Mouse (Mus musculus) thymus, adult 2 months (tissue): ENCODE results near the gene Tmem126b. TPM values are rescaled to one million over a fixed set of nuclear protein-coding genes. Genes with fewer than 3 reads are reported as not detected.
A peak's percentile ranks its signal among the peaks of the same experiment; 100 is the strongest.

ENCODE experiments used
- DNase-seq: peaks from one replicate; pipeline ENCODE4 v3.0.0; 2021
- H3K27ac ChIP-seq: fragments of 200-500 bp; 2 replicates; pipeline ENCODE4 v1.5.1; 2012; ENCODE audit warnings: low read length, control low read depth; ENCODE audit not compliant: control insufficient read depth, insufficient read depth
- H3K27me3 ChIP-seq: fragments of 200-500 bp; 2 replicates; pipeline ENCODE4 v1.6.1; 2012; ENCODE audit warnings: mild to moderate bottlenecking, low read length, moderate library complexity, mixed read lengths; ENCODE audit not compliant: control insufficient read depth, insufficient read depth
- H3K36me3 ChIP-seq: fragments of 200-500 bp; 2 replicates; pipeline ENCODE4 v1.6.1; 2012; ENCODE audit warnings: mild to moderate bottlenecking, low read length, moderate library complexity; ENCODE audit not compliant: control insufficient read depth, insufficient read depth
- H3K4me1 ChIP-seq: fragments of 200-500 bp; replicated peaks from 2 replicates; pipeline ENCODE4 v1.6.1; 2012; ENCODE audit warnings: low read length; ENCODE audit not compliant: control insufficient read depth, insufficient read depth
- H3K4me3 ChIP-seq: fragments of 200-500 bp; 2 replicates; pipeline ENCODE4 v1.5.1; 2012; ENCODE audit warnings: mild to moderate bottlenecking, low read length, control low read depth, moderate library complexity; ENCODE audit not compliant: control insufficient read depth, insufficient read depth
- CTCF ChIP-seq: fragments of 200-500 bp; IDR thresholded peaks from 2 replicates; pipeline ENCODE4 v1.5.1; 2012; ENCODE audit warnings: mild to moderate bottlenecking, control low read depth, low read length, moderate library complexity, borderline replicate concordance; ENCODE audit not compliant: control insufficient read depth, poor library complexity, insufficient read depth; ENCODE audit errors: extremely low read depth
- POLR2A ChIP-seq: fragments of 200-500 bp; IDR thresholded peaks from 2 replicates; pipeline ENCODE4 v1.6.1; 2012; ENCODE audit warnings: mild to moderate bottlenecking, low read length, control low read depth, moderate library complexity; ENCODE audit not compliant: control insufficient read depth, poor library complexity, insufficient read depth; ENCODE audit errors: extremely low read depth
- WGBS: fragments of 180-500 bp; shearing (Covaris S2); methylation state at CpG from one replicate; pipeline ENCODE4 v1.1.7; 2018; 5-methylcytosine and 5-hydroxymethylcytosine counted together
- polyA plus RNA-seq: library from polyadenylated mRNA; depleted of rRNA; stranded (reverse); fragments of >200 nt; gene quantifications from 2 replicates; pipeline ENCODE4 v1.2.3, GENCODE M21; 2012

Tmem126b gene
- polyA plus RNA-seq, 1 experiment, result 6.3 TPM

DNA sequence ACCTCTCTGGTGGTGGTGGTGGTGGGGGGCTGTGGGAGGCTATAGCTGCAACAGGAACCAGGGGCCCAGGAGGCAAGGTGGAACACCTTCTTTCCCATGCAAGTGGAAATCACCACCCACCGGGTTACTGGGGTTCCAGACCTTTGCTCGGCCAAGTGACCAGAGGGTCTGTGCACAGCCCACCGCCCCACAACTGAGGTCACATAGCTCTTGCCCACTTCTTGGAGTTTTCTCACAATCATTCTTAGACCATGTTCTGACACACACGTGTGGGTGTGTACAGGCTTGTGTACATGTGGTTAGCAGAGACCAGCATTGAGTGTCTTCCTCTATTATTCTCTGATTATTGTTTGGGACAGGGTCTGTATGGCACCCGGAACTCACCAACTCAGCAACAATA lies 14.4 kb downstream of the Tmem126b start:
- 97% methylated on average over 5 of the region's 5 CpGs for WGBS
- Histone ChIP-seq H3K27me3 (no peaks in the 10 kb centered on the region), H3K27ac (no peak overlapping the region), H3K4me3 (no peak overlapping the region), H3K4me1 (0 out of 2 replicates have a peak, but pooled peaks cover 4% of the 10 kb centered on the region), H3K36me3 (no peaks in the 10 kb centered on the region)
- no peak for DNase-seq
- TF ChIP-seq POLR2A (no peak), CTCF (no peak)

DNA sequence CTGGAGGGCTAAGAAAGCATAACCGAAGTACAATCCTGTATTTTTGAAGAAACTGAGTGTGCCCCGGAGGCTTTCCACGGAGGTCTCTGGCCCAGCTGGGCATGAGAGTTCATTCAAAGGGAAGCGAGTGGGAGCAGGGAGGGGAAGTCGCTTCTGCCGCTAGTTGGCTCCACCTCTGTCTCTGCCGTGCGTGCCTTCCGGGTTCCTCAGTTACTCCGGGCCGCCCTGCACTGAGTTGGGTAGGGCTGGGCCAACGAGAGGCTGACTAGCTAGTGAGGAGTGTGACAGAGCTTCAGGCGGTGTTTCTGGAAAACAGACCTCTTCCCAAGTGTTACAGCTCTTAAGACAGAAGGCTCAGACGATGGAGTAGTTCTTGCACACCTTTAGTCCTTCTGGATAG lies 14.9 kb downstream of the Tmem126b start:
- H3K27ac ChIP-seq, result no peak overlapping the region
- H3K27me3 ChIP-seq, result no peaks in the 10 kb centered on the region
- no peak overlapping the region for H3K4me3 ChIP-seq
- H3K4me1 ChIP-seq, result peaks cover 4% of the 10 kb centered on the region; the same call in 1 of the 2 replicates
- TF ChIP-seq CTCF (peak; percentile 47; the same call in 1 of the 2 replicates), POLR2A (no peak)
- 32% methylated on average over 14 of the region's 14 CpGs for WGBS
- H3K36me3 ChIP-seq, result no peaks in the 10 kb centered on the region
- DNase-seq, result peak; percentile 63

DNA sequence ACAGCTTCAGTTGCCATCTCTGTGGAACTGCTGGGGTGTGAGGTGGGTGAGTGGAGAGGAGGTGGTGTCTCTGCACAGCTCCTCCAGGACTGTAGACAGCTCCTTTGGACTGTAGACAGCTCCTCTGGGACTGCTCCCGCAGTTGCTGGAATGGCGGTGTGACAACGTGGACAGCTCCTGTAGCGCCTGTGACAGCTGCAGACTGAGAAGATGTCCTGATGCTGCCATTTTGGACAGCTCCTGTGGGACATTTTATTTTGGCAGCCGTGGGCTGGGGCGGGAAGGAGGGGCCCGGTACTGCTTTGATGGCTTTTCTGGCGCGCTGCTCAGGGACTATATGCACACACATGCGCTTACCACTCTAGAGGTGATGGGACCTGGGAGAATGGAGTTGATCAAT lies 15.5 kb downstream of the Tmem126b start:
- H3K4me3 ChIP-seq, result no peak overlapping the region
- 81% methylated on average over 10 of the region's 10 CpGs for WGBS
- no peak for DNase-seq
- H3K27ac ChIP-seq, result no peak overlapping the region
- TF ChIP-seq CTCF, result no peak
- TF ChIP-seq POLR2A, result no peak
- H3K27me3 ChIP-seq, result no peaks in the 10 kb centered on the region
- H3K4me1 ChIP-seq, result peaks cover 4% of the 10 kb centered on the region; the same call in 1 of the 2 replicates
- no peaks in the 10 kb centered on the region for H3K36me3 ChIP-seq

GRCm38 (mm10) chr7:90457517-90457916 lies 18.3 kb downstream of the Tmem126b start:
- DNase-seq, result no peak

GRCm38 (mm10) chr7:90456845-90457468 lies 18.8 kb downstream of the Tmem126b start, which contains the start of gene Tmem126a:
Gene Tmem126a (minus strand): TSS chr7:90457229.
- H3K36me3 ChIP-seq, result peaks cover 5% of the 10 kb centered on the region; the same call in 1 of the 2 replicates
- H3K27ac ChIP-seq, result no peak within 1 kb of the TSS
- H3K4me3 ChIP-seq, result peak within 1 kb of the TSS; percentile 77
- WGBS, result under 1% methylated on average over 41 of the region's 41 CpGs
- DNase-seq, result peak; percentile 65
- H3K4me1 ChIP-seq, result peaks cover 4% of the 10 kb centered on the region; the same call in 1 of the 2 replicates
- no peaks in the 10 kb centered on the region for H3K27me3 ChIP-seq
- TF ChIP-seq POLR2A (peak; percentile 65; the same call in 1 of the 2 replicates), CTCF (peak; percentile 65; the same call in 1 of the 2 replicates)

More at GRCm38 (mm10) chr7:90457517-90457916, 18.3 kb downstream of the Tmem126b start:
- Histone ChIP-seq H3K4me3 (peak overlapping the region; percentile 77), H3K27ac (no peak overlapping the region), H3K27me3 (no peaks in the 10 kb centered on the region), H3K4me1 (peaks cover 4% of the 10 kb centered on the region; the same call in 1 of the 2 replicates), H3K36me3 (no peaks in the 10 kb centered on the region; the same call in 1 of the 2 replicates)
- WGBS, result 8% methylated on average over 10 of the region's 10 CpGs
- TF ChIP-seq POLR2A (no peak), CTCF (no peak)

GRCm38 (mm10) chr7:90456149-90456844 lies 19.5 kb downstream of the Tmem126b start:
- DNase-seq, result no peak
- no peak overlapping the region for H3K4me3 ChIP-seq
- no peaks in the 10 kb centered on the region for H3K27me3 ChIP-seq
- no peak for TF ChIP-seq POLR2A
- TF ChIP-seq CTCF, result no peak
- H3K4me1 ChIP-seq, result peaks cover 4% of the 10 kb centered on the region; the same call in 1 of the 2 replicates
- H3K36me3 ChIP-seq, result peaks cover 8% of the 10 kb centered on the region
- no peak overlapping the region for H3K27ac ChIP-seq
- 19% methylated on average over 7 of the region's 7 CpGs for WGBS
